Mouse (Mus musculus): ENCODE results near the gene Lrfn3. TPM values are rescaled to one million over a fixed set of nuclear protein-coding genes. Genes with fewer than 3 reads are reported as not detected.

Lrfn3 gene
- total and polyA plus RNA-seq, 3 experiments = 0.08 TPM; not detected in 2

DNA sequence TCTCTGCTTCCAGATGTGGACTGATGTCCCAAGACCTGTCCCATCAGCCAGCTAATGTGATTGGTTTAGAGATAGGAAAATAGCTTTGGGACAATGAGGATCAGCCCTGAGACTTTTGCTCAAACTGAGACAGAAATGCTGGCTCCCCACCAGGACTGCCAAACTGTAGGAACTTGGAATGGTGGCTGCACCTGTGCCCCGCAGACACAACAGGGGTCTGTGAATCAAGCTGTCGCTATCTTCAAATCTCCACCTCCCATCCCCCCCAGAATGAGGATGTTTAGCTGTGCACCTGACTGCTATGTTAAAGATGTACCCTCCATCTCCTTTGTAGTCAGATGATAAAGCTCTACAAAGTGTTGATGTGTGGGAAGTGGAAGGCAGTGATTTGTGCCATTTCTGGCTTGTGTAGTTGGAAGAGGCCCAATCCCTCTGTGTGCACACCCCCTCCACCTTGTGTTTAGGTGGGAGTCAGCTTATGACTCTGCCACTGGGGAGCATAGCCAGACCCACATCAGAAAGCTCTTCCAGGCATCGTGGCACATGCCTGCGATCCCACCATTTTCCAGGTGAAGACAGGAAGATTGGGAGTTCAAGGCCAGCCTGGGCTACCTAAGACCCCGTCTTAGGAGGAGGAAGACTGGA lies 38.1 kb downstream of the Lrfn3 start:
- Histone ChIP-seq H3K9me3 (replicated peaks; ENCODE audit: low read length) (peaks cover 18% of the 10 kb centered on the region), H3K79me2 (replicated peaks; ENCODE audit: control insufficient read depth, extremely low read depth, insufficient read depth, poor library complexity, severe bottlenecking) (no peaks in the 10 kb centered on the region), H3K4me1 (ENCODE audit: control insufficient read depth in 1 of 2, insufficient read depth in 2 of 2) (peaks cover 13 to 40% of the 10 kb centered on the region in 2 experiments), H3K4me3 (replicated peaks in 1 of 3; ENCODE audit: low read depth in 2 of 3, low read length in 2 of 3, poor library complexity in 1 of 3) (no peak overlapping the region), H3K9ac (ENCODE audit: insufficient read depth, low read depth) (no peak overlapping the region), H3K27me3 (replicated peaks) (peaks cover 20% of the 10 kb centered on the region), H3K27ac (ENCODE audit: insufficient read depth, low read depth) (no peak overlapping the region), H3K36me3 (replicated peaks in 1 of 2; ENCODE audit: control insufficient read depth in 1 of 2, insufficient read depth in 1 of 2, low read length in 1 of 2) (peaks cover 0 to 15% of the 10 kb centered on the region in 2 experiments), H3K4me2 (ENCODE audit: insufficient read depth, low read depth, poor library complexity, severe bottlenecking) (no peak overlapping the region)
- TF ChIP-seq E2F4 (IDR thresholded peaks at IDR 0.05; ENCODE audit: insufficient replicate concordance, low read depth, low read length) = no peak
- TF ChIP-seq SMC3 (IDR thresholded peaks at IDR 0.05; ENCODE audit: low read depth, low read length) = no peak
- TF ChIP-seq MXI1 (IDR thresholded peaks at IDR 0.05; ENCODE audit: low read depth, low read length) = no peak
- TF ChIP-seq POLR2A (IDR thresholded peaks at IDR 0.05; ENCODE audit: low read depth, low read length) = no peak
- TF ChIP-seq TBP (conservative IDR thresholded peaks at IDR 0.05; ENCODE audit: low read depth, low read length) = no peak
- no peak for TF ChIP-seq IRF4 (IDR thresholded peaks at IDR 0.05; ENCODE audit: low read depth, low read length)
- no peak for TF ChIP-seq ETS1 (conservative IDR thresholded peaks at IDR 0.05; ENCODE audit: low read depth, low read length)
- TF ChIP-seq CHD2 (IDR thresholded peaks at IDR 0.05; ENCODE audit: low read length) = no peak
- DNase-seq (ENCODE audit: extremely low read depth) = no peak
- dilution Hi-C loops (cut with MboI; ENCODE audit: extremely low pct_ligation_motif_present, extremely low pct_unique_long_range_greater_than_20kb, low sequenced_read_pairs) (no loop called here), in situ Hi-C loops (cut with MboI; ENCODE audit: low pct_ligation_motif_present, low pct_unique_long_range_greater_than_20kb, low sequenced_read_pairs) (no loop called here)

DNA sequence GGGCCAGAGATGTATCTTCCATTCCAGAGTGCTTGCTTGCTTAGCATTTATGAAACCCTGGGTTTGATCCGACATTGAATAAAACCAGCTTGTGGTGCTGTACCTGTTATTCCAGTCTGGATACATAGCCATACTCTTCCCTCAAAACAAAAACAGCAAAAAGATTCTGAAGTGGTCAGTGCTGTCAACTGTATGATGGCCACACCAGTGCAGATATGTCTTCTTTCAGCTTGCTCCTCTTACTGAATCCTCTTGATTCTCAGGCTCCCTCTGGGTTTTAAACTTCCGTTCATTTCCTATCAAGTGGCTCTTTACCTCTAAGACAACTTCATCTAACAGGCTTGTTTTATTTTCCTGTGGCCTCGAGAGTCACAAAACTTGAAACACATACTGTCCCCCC lies 38.8 kb downstream of the Lrfn3 start, which contains the start of gene Sdhaf1:
Gene Sdhaf1, minus strand, starts transcription at position 101 of the 400 bp plus-strand sequence.
- H3K4me1 ChIP-seq (ENCODE audit: control insufficient read depth in 1 of 2, insufficient read depth in 2 of 2) = peaks cover 13 to 40% of the 10 kb centered on the region in 2 experiments
- in situ Hi-C loops (cut with MboI; ENCODE audit: low pct_ligation_motif_present, low pct_unique_long_range_greater_than_20kb, low sequenced_read_pairs) (no loop called here), dilution Hi-C loops (cut with MboI; ENCODE audit: extremely low pct_ligation_motif_present, extremely low pct_unique_long_range_greater_than_20kb, low sequenced_read_pairs) (no loop called here)
- H3K9ac ChIP-seq (ENCODE audit: insufficient read depth, low read depth) = peak within 1 kb of the TSS; percentile 89
- H3K4me3 ChIP-seq (replicated peaks in 1 of 3; ENCODE audit: low read depth in 2 of 3, low read length in 2 of 3, poor library complexity in 1 of 3) = peak within 1 kb of the TSS; percentile 62 to 91 (median 64)
- no peaks in the 10 kb centered on the region for H3K79me2 ChIP-seq (replicated peaks; ENCODE audit: control insufficient read depth, extremely low read depth, insufficient read depth, poor library complexity, severe bottlenecking)
- peak within 1 kb of the TSS; percentile 83 for H3K4me2 ChIP-seq (ENCODE audit: insufficient read depth, low read depth, poor library complexity, severe bottlenecking)
- peak within 1 kb of the TSS; percentile 71 for H3K27ac ChIP-seq (ENCODE audit: insufficient read depth, low read depth)
- no peak for DNase-seq (ENCODE audit: extremely low read depth)
- peaks cover 16% of the 10 kb centered on the region for H3K27me3 ChIP-seq (replicated peaks)
- peaks cover 12% of the 10 kb centered on the region for H3K9me3 ChIP-seq (replicated peaks; ENCODE audit: low read length)
- H3K36me3 ChIP-seq (replicated peaks in 1 of 2; ENCODE audit: control insufficient read depth in 1 of 2, insufficient read depth in 1 of 2, low read length in 1 of 2) = peaks cover 0 to 21% of the 10 kb centered on the region in 2 experiments
- TF ChIP-seq MAFK (IDR thresholded peaks at IDR 0.05; ENCODE audit: insufficient replicate concordance, low read length) = no peak
- TF ChIP-seq GABPA (IDR thresholded peaks at IDR 0.05; ENCODE audit: insufficient replicate concordance, low read depth, low read length) = no peak
- TF ChIP-seq EP300 (IDR thresholded peaks at IDR 0.05; ENCODE audit: low read length) = no peak
- TF ChIP-seq POLR2AphosphoS2 (IDR thresholded peaks at IDR 0.05; ENCODE audit: low read depth, low read length) = no peak
- TF ChIP-seq JUN (IDR thresholded peaks at IDR 0.05; ENCODE audit: insufficient read depth, low read depth, low read length) = no peak
- no peak for TF ChIP-seq MYC (IDR thresholded peaks at IDR 0.05; ENCODE audit: low read depth, low read length)
- TF ChIP-seq ZMIZ1 (IDR thresholded peaks at IDR 0.05; ENCODE audit: low read depth, low read length) = no peak
- no peak for TF ChIP-seq POLR2A (IDR thresholded peaks at IDR 0.05; ENCODE audit: low read depth, low read length)
- no peak for TF ChIP-seq ETS1 (conservative IDR thresholded peaks at IDR 0.05; ENCODE audit: low read depth, low read length)

All from CH12.LX (cell line).